Mouse (Mus musculus): ENCODE data around the gene Btbd9. TPM values are rescaled to one million over a fixed set of nuclear protein-coding genes. Genes with fewer than 3 reads are reported as not detected.

Gene Btbd9
- polyA plus RNA-seq, 1 experiment from 2014 or later, result 150 TPM

DNA sequence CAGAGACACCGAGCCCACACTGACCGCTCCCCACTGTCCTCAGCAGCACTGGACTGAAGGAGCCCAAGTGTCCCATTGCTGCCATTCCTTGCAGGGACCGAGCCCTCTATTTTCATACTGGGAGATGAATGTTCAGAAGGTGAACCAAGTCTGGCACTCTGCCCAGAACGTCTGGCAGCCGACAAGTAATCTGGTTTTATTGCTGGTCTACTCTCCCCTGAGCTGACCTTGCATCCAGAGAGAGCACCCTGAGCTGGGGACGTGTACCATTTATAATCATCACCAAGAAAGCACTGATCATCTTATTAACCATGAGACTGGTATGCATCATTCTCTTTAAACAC is 77.9 kb downstream of the Btbd9 start:
- WGBS, result 27% methylated on average over 6 of the region's 6 CpGs
- peak overlapping the region; percentile 61 for H3K27ac ChIP-seq
- ATAC-seq (ENCODE audit: low FRiP score), result no peak
- H3K4me1 ChIP-seq (replicated peaks), result peaks cover 30% of the 10 kb centered on the region
- no peaks in the 10 kb centered on the region for H3K9me3 ChIP-seq
- H3K4me3 ChIP-seq, result no peak overlapping the region
- H3K4me2 ChIP-seq, result no peak overlapping the region
- no peak overlapping the region for H3K9ac ChIP-seq
- no peaks in the 10 kb centered on the region for H3K27me3 ChIP-seq
- H3K36me3 ChIP-seq, result no peaks in the 10 kb centered on the region

DNA sequence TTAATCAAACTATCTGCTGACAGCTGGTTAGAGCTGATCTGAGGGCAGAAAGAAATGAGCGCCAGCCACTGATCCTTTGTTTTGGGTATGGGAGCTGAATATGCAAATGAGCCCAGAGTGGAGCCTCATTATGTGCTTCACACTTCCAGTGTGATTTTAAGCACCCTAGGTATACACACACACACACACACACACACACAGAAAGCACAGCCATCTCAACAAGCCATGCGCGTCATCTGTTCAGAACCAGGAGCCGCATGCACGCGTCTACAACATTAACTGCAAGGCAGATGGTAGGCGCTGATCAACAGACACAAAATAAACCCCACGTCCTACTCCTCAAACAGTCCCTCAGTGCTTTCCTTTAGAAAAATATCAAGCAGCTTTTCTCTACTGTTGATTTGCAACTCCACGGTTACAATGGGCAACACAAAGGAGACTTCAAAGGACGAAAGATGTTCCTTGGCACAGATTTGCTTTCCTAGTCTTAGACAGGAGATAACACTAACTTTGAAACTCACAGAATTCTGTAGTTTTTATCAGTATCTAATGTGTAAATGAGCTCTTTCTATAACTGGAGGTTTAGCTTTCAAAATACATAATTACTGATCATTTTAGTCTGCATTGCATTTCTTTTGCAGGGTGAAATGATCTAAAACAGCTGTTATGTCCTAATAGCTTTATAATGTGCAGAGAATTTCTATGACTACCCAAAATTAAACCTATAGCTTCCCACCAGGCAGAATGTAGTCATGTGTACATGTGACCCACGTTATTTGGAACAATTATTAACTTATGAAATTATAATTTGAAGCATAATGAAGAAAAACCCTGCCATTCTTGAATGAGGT is 78.5 kb downstream of the Btbd9 start:
- ATAC-seq (ENCODE audit: low FRiP score), result no peak
- no peaks in the 10 kb centered on the region for H3K9me3 ChIP-seq
- WGBS, result 25% methylated on average over 11 of the region's 11 CpGs
- H3K27ac ChIP-seq, result peak overlapping the region; percentile 61
- H3K9ac ChIP-seq, result no peak overlapping the region
- no peaks in the 10 kb centered on the region for H3K36me3 ChIP-seq
- no peak overlapping the region for H3K4me3 ChIP-seq
- H3K4me2 ChIP-seq, result no peak overlapping the region; the same call in 1 of the 2 replicates
- H3K27me3 ChIP-seq, result no peaks in the 10 kb centered on the region
- H3K4me1 ChIP-seq (replicated peaks), result peaks cover 30% of the 10 kb centered on the region

DNA sequence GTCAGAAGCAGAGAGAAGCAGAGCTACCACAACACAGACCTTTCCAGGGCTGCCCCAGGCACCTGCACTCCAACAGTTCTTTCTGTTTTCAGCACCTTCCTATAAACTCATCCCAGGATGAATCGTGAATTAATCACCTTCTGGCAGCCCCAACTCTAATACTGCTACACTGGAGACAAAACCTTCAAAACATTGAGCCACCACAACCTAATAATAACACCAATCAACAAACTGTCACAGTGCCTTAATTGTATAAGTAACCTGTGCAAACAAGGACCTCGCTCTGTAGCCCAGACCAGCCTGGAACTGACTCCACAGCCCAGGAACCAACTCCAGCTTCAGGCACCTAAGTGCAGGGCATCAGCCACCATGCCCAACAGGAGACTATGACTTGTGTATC is 80.7 kb downstream of the Btbd9 start:
- no peaks in the 10 kb centered on the region for H3K36me3 ChIP-seq
- WGBS, result 90% methylated on average over 2 of the region's 2 CpGs
- no peak overlapping the region for H3K27ac ChIP-seq
- no peak overlapping the region for H3K4me3 ChIP-seq
- H3K27me3 ChIP-seq, result no peaks in the 10 kb centered on the region
- H3K4me1 ChIP-seq (replicated peaks), result peaks cover 34% of the 10 kb centered on the region
- no peak overlapping the region for H3K9ac ChIP-seq
- H3K9me3 ChIP-seq, result no peaks in the 10 kb centered on the region
- H3K4me2 ChIP-seq, result no peak overlapping the region
- no peak for ATAC-seq (ENCODE audit: low FRiP score)

DNA sequence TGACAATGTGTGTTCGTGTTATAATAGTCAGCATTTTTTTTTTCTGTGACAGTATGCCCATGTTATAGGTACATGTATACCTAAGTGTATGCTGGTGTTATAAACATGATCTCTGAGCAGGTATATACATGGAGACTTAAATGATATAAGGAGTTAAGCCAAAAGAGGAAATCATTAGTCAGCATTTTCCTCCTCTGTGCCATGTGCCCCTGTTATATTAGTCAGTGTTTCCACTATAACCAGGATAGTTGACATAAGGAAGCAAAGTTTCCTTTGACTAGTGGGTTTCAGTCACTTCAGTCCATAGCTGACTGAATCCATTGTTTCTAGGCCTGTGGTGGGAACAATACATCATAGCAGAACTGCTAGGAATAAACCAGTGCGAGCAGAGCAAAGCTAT is 81.1 kb downstream of the Btbd9 start:
- no peak overlapping the region for H3K9ac ChIP-seq
- H3K4me2 ChIP-seq, result no peak overlapping the region
- ATAC-seq (ENCODE audit: low FRiP score), result no peak
- no peaks in the 10 kb centered on the region for H3K9me3 ChIP-seq
- 76% methylated on average over 2 of the region's 2 CpGs for WGBS
- H3K36me3 ChIP-seq, result no peaks in the 10 kb centered on the region
- no peak overlapping the region for H3K27ac ChIP-seq
- H3K4me3 ChIP-seq, result no peak overlapping the region
- H3K4me1 ChIP-seq (replicated peaks), result peaks cover 36% of the 10 kb centered on the region
- no peaks in the 10 kb centered on the region for H3K27me3 ChIP-seq

DNA sequence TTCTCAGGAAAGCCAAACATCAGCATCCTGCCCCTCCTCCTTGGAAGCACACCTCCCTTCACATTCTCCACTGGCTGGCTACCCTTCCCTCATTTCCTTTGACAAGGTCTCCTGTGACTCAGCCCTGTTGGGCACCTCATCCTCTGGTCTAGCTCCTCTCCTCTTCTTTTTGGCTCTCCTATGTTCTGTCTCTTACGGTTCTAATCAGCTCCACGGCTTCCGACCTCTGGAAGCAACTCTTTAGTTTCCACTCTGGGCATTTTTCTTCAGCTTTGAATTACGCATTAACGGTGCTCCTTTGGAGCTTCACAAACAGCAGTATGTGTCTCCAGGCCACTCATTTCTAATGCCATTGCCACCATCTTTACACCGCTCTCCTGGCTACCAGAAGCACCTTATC is 82.8 kb downstream of the Btbd9 start:
- H3K4me2 ChIP-seq, result no peak overlapping the region
- H3K9me3 ChIP-seq, result no peaks in the 10 kb centered on the region
- H3K36me3 ChIP-seq, result no peaks in the 10 kb centered on the region
- H3K9ac ChIP-seq, result no peak overlapping the region
- H3K27ac ChIP-seq, result no peak overlapping the region
- 94% methylated on average over 6 of the region's 6 CpGs for WGBS
- ATAC-seq (ENCODE audit: low FRiP score), result no peak
- no peaks in the 10 kb centered on the region for H3K27me3 ChIP-seq
- no peak overlapping the region for H3K4me3 ChIP-seq
- H3K4me1 ChIP-seq (replicated peaks), result peaks cover 34% of the 10 kb centered on the region

DNA sequence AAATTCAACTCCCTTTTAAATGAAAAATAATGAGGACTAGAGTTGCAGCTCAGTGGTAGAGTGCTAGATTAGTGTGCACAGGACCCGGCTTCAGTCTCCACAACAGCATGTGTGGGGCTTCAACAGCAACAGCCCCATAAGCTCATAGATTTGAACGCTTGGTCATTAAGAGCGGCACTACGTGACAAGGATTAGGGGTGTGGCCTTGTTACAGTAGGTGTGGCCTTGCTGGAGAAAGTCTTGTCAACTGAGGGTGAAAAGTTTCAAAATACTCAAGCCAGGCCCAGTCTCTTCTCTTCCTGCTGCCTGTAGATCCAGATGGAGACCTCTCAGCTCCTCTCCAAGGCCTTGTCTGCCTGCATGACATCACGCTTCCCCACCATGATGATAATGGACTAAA is 84.1 kb downstream of the Btbd9 start:
- Histone ChIP-seq H3K4me3 (no peak overlapping the region), H3K9ac (no peak overlapping the region), H3K4me2 (no peak overlapping the region), H3K27ac (no peak overlapping the region), H3K36me3 (no peaks in the 10 kb centered on the region), H3K4me1 (replicated peaks) (peaks cover 23% of the 10 kb centered on the region), H3K9me3 (no peaks in the 10 kb centered on the region), H3K27me3 (no peaks in the 10 kb centered on the region)
- 96% methylated on average over 5 of the region's 5 CpGs for WGBS
- no peak for ATAC-seq (ENCODE audit: low FRiP score)

DNA sequence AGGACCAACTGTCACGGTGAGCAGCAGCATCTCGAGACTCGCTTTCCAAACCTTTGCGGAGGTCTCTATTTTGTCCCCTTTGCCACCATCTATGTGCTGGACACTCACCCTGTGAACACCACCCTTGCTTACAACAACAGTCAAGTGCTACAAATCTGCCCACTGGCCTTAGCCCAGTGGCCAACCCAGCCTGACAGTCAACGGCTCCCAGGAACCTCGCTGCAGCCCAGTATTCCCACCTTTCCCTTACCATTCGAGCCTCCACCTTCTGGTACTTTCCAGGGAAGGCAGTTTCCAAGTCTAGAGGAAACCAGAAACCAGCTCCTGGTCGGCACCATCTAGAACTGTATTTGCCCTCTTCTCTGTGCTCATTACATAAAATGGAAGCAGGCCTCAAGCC is 84.7 kb downstream of the Btbd9 start:
- Histone ChIP-seq H3K27ac (no peak overlapping the region), H3K27me3 (no peaks in the 10 kb centered on the region), H3K36me3 (no peaks in the 10 kb centered on the region), H3K4me2 (no peak overlapping the region), H3K9me3 (no peaks in the 10 kb centered on the region), H3K4me1 (replicated peaks) (peaks cover 20% of the 10 kb centered on the region), H3K9ac (no peak overlapping the region), H3K4me3 (no peak overlapping the region)
- WGBS, result 96% methylated on average over 8 of the region's 8 CpGs
- ATAC-seq (ENCODE audit: low FRiP score), result no peak

DNA sequence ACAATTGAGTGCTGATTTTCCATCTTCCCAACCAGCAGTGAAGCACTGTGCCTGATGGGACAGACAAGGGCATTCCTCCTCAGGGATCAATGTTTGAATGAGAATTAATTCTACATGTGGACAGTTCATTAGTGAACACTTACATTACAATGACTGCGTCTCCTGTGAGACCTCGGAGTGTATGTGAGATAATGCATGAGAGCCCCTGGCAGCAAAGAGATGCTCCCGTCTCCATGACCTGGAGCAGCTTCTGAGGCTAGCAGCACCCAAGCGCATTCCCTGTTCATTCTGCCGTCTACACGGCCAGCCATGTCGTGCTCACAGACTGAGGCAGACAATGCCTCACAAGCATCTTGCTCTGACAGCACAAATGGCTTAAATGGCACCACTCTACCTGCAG is 85.7 kb downstream of the Btbd9 start:
- 38% methylated on average over 7 of the region's 7 CpGs for WGBS
- Histone ChIP-seq H3K27ac (no peak overlapping the region), H3K36me3 (no peaks in the 10 kb centered on the region)

DNA sequence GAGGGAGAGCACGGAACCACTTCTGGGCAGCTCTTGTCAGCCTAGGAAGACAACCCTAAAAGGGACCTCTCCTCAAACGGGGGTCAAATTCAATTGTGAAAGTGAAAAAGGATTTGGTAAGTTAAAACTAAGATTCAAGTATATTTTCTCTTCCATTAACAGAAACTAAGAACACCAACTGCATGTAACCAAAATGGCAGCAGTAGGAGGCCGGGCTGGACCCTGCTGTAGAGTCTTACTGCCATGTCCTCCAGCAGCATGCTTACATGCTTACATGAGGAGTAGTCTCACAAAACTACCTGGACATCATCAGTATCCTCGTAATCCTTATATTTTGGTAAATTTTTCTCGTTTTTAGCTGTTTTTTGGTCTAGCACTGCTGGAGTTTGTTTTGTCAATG is 86.2 kb downstream of the Btbd9 start:
- Histone ChIP-seq H3K4me3 (no peak overlapping the region), H3K4me2 (no peak overlapping the region), H3K9me3 (no peaks in the 10 kb centered on the region), H3K27ac (no peak overlapping the region), H3K27me3 (no peaks in the 10 kb centered on the region), H3K4me1 (replicated peaks) (peaks cover 11% of the 10 kb centered on the region), H3K36me3 (no peaks in the 10 kb centered on the region), H3K9ac (no peak overlapping the region)
- WGBS, result 86% methylated on average over 5 of the region's 5 CpGs
- no peak for ATAC-seq (ENCODE audit: low FRiP score)

More for the DNA sequence above, 85.7 kb downstream of the Btbd9 start:
- Histone ChIP-seq H3K4me2 (no peak overlapping the region), H3K4me1 (replicated peaks) (peaks cover 15% of the 10 kb centered on the region), H3K9ac (no peak overlapping the region), H3K4me3 (no peak overlapping the region), H3K9me3 (no peaks in the 10 kb centered on the region), H3K27me3 (no peaks in the 10 kb centered on the region)
- ATAC-seq (ENCODE audit: low FRiP score), result no peak

DNA sequence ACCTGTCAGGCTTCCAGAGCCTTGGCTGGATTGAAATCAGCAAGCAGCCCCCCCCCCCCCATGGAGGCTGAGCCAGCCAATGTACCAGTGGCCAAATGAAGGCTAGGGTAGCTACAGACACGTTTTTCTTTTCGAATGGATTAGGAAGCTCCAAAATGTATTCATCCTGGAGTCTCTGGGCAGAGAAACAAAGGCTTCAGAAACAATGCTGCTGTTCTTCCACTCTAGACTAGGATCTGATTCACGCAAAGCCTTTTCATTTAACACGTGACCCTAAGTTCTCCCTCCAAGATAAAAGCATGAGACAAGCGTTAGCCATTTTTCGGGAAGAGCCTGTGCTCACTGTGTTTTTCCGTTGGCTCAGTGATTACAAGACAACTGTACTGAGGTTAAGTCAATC is 86.7 kb downstream of the Btbd9 start:
- Histone ChIP-seq H3K4me2 (no peak overlapping the region), H3K27ac (no peak overlapping the region), H3K9me3 (no peaks in the 10 kb centered on the region), H3K36me3 (no peaks in the 10 kb centered on the region), H3K9ac (no peak overlapping the region), H3K27me3 (no peaks in the 10 kb centered on the region), H3K4me3 (no peak overlapping the region), H3K4me1 (replicated peaks) (peaks cover 11% of the 10 kb centered on the region)
- ATAC-seq (ENCODE audit: low FRiP score), result no peak
- 24% methylated on average over 7 of the region's 7 CpGs for WGBS

DNA sequence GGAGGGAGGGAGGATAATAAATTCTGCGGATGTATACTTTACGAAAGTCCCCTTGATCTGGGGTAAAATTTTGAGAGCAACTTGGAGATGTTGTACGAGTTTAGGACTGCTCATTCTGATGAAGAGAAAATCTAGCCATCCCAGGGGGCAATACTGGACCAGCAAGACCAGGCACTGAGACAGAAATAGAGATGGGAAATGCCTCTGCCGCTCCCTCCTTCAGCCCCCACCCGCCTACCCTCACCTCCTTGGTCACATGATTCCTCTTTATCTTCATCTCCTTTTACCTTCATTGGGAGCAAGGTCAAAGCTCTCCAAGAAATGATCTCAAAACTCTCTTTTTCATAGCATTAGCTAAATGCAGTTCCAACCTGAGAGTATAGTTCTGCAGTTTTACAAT is 88.6 kb downstream of the Btbd9 start:
- H3K9ac ChIP-seq, result no peak overlapping the region
- over 99% methylated on average over 5 of the region's 5 CpGs for WGBS
- ATAC-seq (ENCODE audit: low FRiP score), result no peak
- peaks cover 11% of the 10 kb centered on the region for H3K4me1 ChIP-seq (replicated peaks)
- H3K36me3 ChIP-seq, result peaks cover 2% of the 10 kb centered on the region; the same call in 1 of the 2 replicates
- no peak overlapping the region for H3K4me2 ChIP-seq
- H3K4me3 ChIP-seq, result no peak overlapping the region
- no peaks in the 10 kb centered on the region for H3K27me3 ChIP-seq
- H3K27ac ChIP-seq, result no peak overlapping the region
- no peaks in the 10 kb centered on the region for H3K9me3 ChIP-seq

DNA sequence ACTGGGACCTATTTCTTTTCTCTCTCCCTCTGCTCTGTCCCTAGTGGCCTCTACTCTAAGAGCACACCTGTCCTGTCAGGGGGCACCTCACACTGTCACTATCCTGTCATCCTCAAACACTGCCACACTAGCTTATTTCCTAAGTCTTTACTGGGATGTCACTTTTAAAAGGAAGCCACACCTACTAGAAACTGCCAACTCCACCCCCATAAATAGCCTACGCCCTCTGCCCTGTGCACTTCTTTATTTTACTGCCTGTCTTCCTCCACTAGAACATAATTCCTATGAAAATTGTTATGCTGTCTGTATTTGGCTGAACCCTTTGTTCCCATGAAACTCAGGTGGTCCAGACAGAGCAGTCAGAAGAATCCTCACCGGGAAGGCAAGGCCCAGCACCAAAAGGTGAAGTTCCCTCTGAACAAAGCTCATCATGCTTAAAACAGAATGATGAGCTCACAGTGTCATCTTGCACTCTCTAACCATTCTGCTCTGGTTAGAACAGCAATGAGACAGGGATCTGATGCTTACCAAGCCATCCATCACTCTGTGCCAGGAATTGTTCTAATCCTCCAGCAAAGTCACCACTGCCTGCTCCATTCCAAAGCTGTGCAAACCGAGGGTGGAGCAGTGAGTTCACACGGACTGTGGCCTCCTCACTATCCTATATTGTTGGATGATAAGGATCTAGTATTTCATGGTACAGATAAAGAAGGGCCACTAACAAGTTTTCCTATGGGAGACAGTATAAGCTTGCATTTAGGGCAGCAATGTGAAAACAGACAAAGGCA is 91.0 kb downstream of the Btbd9 start:
- Histone ChIP-seq H3K36me3 (peaks cover 2% of the 10 kb centered on the region; the same call in 1 of the 2 replicates), H3K9ac (no peak overlapping the region), H3K4me3 (no peak overlapping the region), H3K4me2 (no peak overlapping the region), H3K4me1 (replicated peaks) (peaks cover 5% of the 10 kb centered on the region; the same call in 1 of the 2 replicates), H3K27me3 (no peaks in the 10 kb centered on the region), H3K9me3 (no peaks in the 10 kb centered on the region), H3K27ac (no peak overlapping the region)
- no peak for ATAC-seq (ENCODE audit: low FRiP score)
- 87% methylated on average over 4 of the region's 4 CpGs for WGBS
